Mouse (Mus musculus): Measurements from ENCODE around the gene Zdhhc13. TPM values are rescaled to one million over a fixed set of nuclear protein-coding genes. Genes with fewer than 3 reads are reported as not detected.

Zdhhc13 gene
- polyA plus RNA-seq, 1 experiment from 2014 or later: 34.6 TPM

DNA sequence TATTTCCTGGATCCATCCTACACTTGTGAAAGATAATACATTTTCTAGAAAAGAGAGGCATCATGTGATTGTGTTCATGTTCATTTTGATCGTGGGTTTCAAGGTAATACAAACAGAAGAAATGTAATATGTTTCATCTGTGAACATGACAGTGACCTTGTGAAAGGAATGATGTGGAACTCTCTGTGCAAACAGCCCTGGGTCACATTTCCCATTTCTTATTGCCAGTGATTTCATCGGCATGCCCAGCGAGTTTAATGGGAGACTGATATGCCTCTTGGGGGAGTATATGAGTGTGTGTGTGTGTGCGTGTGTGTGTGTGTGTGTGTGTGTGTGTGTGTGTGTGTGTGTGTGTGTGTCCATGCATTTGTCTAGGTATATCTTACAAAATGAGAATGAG is 52.7 kb downstream of the Zdhhc13 start:
- Histone ChIP-seq H3K4me1 (ENCODE audit: control insufficient read depth, insufficient read depth, low read length) (0 out of 2 replicates have a peak, but pooled peaks cover 4% of the 10 kb centered on the region), H3K9ac (replicated peaks; ENCODE audit: low read depth, low read length) (no peak overlapping the region), H3K4me2 (replicated peaks; ENCODE audit: low read depth, low read length) (no peak overlapping the region), H3K9me3 (ENCODE audit: control insufficient read depth, low read depth, low read length) (no peaks in the 10 kb centered on the region), H3K27me3 (ENCODE audit: control insufficient read depth, insufficient read depth, low read length) (no peaks in the 10 kb centered on the region), H3K36me3 (ENCODE audit: control insufficient read depth, insufficient read depth, low read length) (no peaks in the 10 kb centered on the region), H3K27ac (ENCODE audit: low read length) (no peak overlapping the region), H3K4me3 (ENCODE audit: low read depth, low read length) (no peak overlapping the region)
- ATAC-seq (ENCODE audit: insufficient number of reproducible peaks, insufficient read depth, low FRiP score, low read depth): no peak
- 61% methylated on average over 4 of the region's 4 CpGs for whole genome bisulfite sequencing

DNA sequence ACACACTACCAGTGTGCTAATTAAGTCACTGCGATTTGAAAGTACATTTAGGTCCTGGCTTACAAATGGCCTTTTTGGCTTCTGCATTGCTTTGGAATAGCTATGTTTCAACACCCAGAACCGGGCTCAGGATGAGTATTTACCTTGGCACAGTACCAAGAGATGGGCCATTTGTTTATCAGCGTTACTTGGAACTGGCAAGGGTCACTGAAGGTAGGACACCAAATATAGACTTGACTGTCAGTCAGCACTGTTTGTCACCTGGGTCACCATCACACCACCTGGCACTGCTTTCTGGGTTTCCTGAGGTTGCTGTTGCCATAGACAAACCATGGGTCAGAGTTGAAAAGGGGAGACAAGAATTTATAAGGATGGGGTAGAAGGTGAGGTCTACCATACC is 53.5 kb downstream of the Zdhhc13 start:
- Histone ChIP-seq H3K9ac (replicated peaks; ENCODE audit: low read depth, low read length) (no peak overlapping the region), H3K4me3 (ENCODE audit: low read depth, low read length) (no peak overlapping the region), H3K4me1 (ENCODE audit: control insufficient read depth, insufficient read depth, low read length) (0 out of 2 replicates have a peak, but pooled peaks cover 4% of the 10 kb centered on the region), H3K27ac (ENCODE audit: low read length) (no peak overlapping the region), H3K4me2 (replicated peaks; ENCODE audit: low read depth, low read length) (no peak overlapping the region), H3K36me3 (ENCODE audit: control insufficient read depth, insufficient read depth, low read length) (no peaks in the 10 kb centered on the region), H3K9me3 (ENCODE audit: control insufficient read depth, low read depth, low read length) (no peaks in the 10 kb centered on the region), H3K27me3 (ENCODE audit: control insufficient read depth, insufficient read depth, low read length) (no peaks in the 10 kb centered on the region)
- 66% methylated on average over 3 of the region's 3 CpGs for WGBS
- no peak for ATAC-seq (ENCODE audit: insufficient number of reproducible peaks, insufficient read depth, low FRiP score, low read depth)

DNA sequence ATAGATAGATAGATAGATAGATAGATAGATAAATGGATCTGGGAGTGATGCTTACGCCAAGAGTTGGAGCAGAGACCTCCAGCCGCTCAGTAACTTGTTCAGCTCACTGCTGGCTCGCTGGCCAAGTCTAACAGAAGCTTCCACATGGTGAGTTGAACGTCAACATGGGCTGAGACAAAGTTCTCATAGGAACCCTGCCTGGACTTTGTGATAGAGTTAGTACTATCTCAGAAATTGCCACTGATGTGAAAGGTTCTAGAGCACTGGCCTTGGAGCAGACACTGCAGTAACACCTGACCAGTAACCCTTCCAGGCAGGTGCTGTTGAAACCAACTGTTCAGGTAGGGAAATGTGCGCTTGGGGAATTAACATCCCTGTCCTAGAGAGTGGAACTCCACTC is 54.7 kb downstream of the Zdhhc13 start:
- no peaks in the 10 kb centered on the region for H3K9me3 ChIP-seq (ENCODE audit: control insufficient read depth, low read depth, low read length)
- no peak overlapping the region for H3K4me3 ChIP-seq (ENCODE audit: low read depth, low read length)
- H3K4me1 ChIP-seq (ENCODE audit: control insufficient read depth, insufficient read depth, low read length): 0 out of 2 replicates have a peak, but pooled peaks cover 4% of the 10 kb centered on the region
- no peak overlapping the region for H3K9ac ChIP-seq (replicated peaks; ENCODE audit: low read depth, low read length)
- no peaks in the 10 kb centered on the region for H3K36me3 ChIP-seq (ENCODE audit: control insufficient read depth, insufficient read depth, low read length)
- ATAC-seq (ENCODE audit: insufficient number of reproducible peaks, insufficient read depth, low FRiP score, low read depth): no peak
- WGBS: 90% methylated on average over 5 of the region's 5 CpGs
- no peak overlapping the region for H3K4me2 ChIP-seq (replicated peaks; ENCODE audit: low read depth, low read length)
- no peak overlapping the region for H3K27ac ChIP-seq (ENCODE audit: low read length)
- no peaks in the 10 kb centered on the region for H3K27me3 ChIP-seq (ENCODE audit: control insufficient read depth, insufficient read depth, low read length)

DNA sequence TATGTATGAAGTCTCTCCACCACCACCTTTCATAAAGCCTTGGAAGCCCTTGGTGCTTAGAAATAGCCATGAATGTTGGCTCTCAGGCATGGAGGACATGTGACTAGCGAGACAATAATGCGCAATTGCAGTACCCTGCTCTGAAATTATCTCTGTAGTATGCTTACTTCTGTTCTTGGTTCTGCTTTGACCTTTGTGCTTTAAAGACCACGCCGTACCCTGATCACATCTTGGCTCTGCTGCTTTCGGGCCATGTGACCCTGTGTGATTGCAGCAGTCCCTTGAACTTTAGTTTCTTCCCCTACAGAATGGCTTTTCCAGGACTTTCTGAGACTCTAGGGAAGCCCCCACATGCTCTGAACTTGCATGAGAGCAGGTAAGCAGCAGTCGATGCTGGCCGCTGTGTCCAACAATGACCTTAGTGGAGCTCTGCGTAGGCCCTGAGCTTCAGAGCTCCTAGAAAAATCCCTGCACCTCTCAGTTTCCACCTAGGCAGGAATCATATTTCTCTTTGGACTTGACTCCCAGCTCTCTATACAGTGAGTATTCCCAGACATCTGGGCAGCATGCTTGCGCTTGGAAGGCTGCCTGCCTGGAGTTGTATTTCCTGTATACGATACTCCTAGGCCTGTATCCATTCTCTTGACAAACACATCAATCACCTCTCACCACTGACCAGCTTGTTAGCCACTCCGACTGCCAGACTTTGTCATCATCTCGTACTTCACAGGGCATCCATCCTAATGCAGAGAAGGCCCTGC is 56.6 kb downstream of the Zdhhc13 start:
- Histone ChIP-seq H3K27me3 (ENCODE audit: control insufficient read depth, insufficient read depth, low read length) (no peaks in the 10 kb centered on the region), H3K9me3 (ENCODE audit: control insufficient read depth, low read depth, low read length) (no peaks in the 10 kb centered on the region), H3K36me3 (ENCODE audit: control insufficient read depth, insufficient read depth, low read length) (no peaks in the 10 kb centered on the region), H3K27ac (ENCODE audit: low read length) (no peak overlapping the region), H3K4me1 (ENCODE audit: control insufficient read depth, insufficient read depth, low read length) (0 out of 2 replicates have a peak, but pooled peaks cover under 1% of the 10 kb centered on the region), H3K9ac (replicated peaks; ENCODE audit: low read depth, low read length) (no peak overlapping the region), H3K4me2 (replicated peaks; ENCODE audit: low read depth, low read length) (no peak overlapping the region), H3K4me3 (ENCODE audit: low read depth, low read length) (no peak overlapping the region)
- no peak for ATAC-seq (ENCODE audit: insufficient number of reproducible peaks, insufficient read depth, low FRiP score, low read depth)
- 61% methylated on average over 12 of the region's 12 CpGs for WGBS

DNA sequence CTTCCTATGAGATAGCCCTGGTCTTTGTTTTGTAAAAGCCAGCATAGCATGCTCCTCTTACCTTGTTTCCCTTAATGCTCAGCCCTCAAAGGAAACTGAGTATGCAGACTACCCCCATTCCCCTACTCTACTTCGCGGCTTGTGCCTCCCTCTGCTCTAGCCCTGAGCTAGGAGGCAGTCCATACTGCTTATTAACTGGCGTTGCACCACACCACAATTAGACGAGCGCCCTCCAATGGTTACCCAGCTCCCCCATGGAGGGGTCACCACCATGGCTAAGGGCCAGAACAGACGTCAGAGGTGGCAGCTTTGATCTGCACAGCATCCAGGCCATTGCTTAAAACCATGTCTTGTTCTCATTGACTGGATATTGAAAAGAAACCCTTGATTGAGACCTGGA is 58.0 kb downstream of the Zdhhc13 start:
- no peak overlapping the region for H3K27ac ChIP-seq (ENCODE audit: low read length)
- no peak overlapping the region for H3K4me3 ChIP-seq (ENCODE audit: low read depth, low read length)
- no peaks in the 10 kb centered on the region for H3K36me3 ChIP-seq (ENCODE audit: control insufficient read depth, insufficient read depth, low read length)
- 70% methylated on average over 6 of the region's 6 CpGs for WGBS
- H3K4me1 ChIP-seq (ENCODE audit: control insufficient read depth, insufficient read depth, low read length): no peaks in the 10 kb centered on the region
- ATAC-seq (ENCODE audit: insufficient number of reproducible peaks, insufficient read depth, low FRiP score, low read depth): no peak
- H3K9me3 ChIP-seq (ENCODE audit: control insufficient read depth, low read depth, low read length): no peaks in the 10 kb centered on the region
- H3K9ac ChIP-seq (replicated peaks; ENCODE audit: low read depth, low read length): no peak overlapping the region
- H3K4me2 ChIP-seq (replicated peaks; ENCODE audit: low read depth, low read length): no peak overlapping the region
- H3K27me3 ChIP-seq (ENCODE audit: control insufficient read depth, insufficient read depth, low read length): no peaks in the 10 kb centered on the region

DNA sequence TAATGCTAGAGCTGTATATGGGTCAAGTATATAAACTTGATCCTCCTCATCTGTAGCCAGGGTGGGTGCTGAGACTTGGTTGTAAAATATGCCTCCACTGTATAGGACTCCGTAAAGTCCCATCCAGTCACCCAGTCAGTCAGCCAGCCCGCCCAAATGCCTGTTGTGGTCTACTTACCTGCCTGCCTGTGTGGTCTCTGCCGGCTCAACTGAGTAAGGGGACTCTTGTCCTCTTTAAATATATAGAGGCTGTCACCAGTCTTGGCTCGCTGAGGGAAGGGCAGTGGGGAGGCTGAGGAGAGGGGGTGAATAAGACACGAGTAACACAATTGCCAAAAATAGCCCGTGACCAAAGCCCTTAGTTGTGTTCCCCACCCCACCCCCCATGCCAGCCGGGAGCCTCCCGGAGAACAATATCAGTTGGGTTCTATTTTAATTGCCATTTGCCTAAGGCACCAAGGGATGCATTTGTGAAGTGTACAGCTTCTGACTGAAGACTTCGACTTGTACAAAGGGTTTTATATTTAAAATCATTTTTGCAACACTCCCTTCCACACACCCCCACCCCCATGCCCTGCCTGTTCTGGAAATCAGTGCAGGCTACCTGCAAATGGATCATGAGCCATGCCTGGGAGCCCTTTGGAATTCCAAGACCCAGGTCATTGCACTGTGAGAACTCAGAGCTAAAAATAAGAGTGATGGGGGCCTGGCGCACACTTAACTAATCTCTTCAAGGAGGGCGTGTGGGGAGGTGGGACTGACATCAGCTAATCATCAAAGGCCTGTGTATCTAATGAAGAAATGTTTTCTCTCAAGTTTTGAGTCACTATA is 59.2 kb downstream of the Zdhhc13 start, which contains the start of gene Csrp3:
Gene Csrp3, minus strand, starts transcription at position 214 of the 831 bp plus-strand sequence.
- no peak within 1 kb of the TSS for H3K4me3 ChIP-seq (ENCODE audit: low read depth, low read length)
- no peaks in the 10 kb centered on the region for H3K36me3 ChIP-seq (ENCODE audit: control insufficient read depth, insufficient read depth, low read length)
- H3K27ac ChIP-seq (ENCODE audit: low read length): no peak within 1 kb of the TSS
- no peak within 1 kb of the TSS for H3K4me2 ChIP-seq (replicated peaks; ENCODE audit: low read depth, low read length)
- no peak for ATAC-seq (ENCODE audit: insufficient number of reproducible peaks, insufficient read depth, low FRiP score, low read depth)
- H3K27me3 ChIP-seq (ENCODE audit: control insufficient read depth, insufficient read depth, low read length): no peaks in the 10 kb centered on the region
- no peaks in the 10 kb centered on the region for H3K9me3 ChIP-seq (ENCODE audit: control insufficient read depth, low read depth, low read length)
- 65% methylated on average over 11 of the region's 11 CpGs for WGBS
- no peaks in the 10 kb centered on the region for H3K4me1 ChIP-seq (ENCODE audit: control insufficient read depth, insufficient read depth, low read length)
- no peak within 1 kb of the TSS for H3K9ac ChIP-seq (replicated peaks; ENCODE audit: low read depth, low read length)

DNA sequence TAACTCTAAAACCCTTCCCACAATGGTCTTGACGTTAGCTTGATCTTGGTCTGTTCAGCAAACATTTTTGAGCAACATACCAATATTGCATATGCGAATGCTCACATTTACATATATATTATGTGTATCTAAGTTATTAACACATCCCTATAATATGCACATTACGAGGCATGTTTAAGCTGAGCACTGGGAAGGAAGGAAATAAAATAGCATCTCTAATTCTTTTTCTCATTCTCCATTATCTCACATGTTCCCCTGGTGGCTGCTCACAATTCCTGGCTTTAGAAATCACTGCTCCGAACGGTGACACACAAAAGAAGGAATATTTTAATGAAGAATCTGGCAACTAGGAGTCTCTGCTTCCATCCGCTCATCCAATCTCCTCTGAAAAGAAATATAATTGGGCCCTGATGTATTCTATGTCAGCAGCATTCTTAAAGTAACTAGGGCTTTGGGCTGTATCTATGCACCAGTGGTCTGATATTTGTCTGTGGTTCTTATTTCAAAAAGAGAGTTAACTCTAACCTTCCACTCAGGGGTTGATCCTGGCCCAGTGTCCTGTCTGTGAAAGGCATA is 62.8 kb downstream of the Zdhhc13 start:
- Histone ChIP-seq H3K36me3 (ENCODE audit: control insufficient read depth, insufficient read depth, low read length) (no peaks in the 10 kb centered on the region), H3K27ac (ENCODE audit: low read length) (no peak overlapping the region), H3K4me3 (ENCODE audit: low read depth, low read length) (no peak overlapping the region), H3K9me3 (ENCODE audit: control insufficient read depth, low read depth, low read length) (no peaks in the 10 kb centered on the region), H3K27me3 (ENCODE audit: control insufficient read depth, insufficient read depth, low read length) (no peaks in the 10 kb centered on the region), H3K4me2 (replicated peaks; ENCODE audit: low read depth, low read length) (no peak overlapping the region), H3K9ac (replicated peaks; ENCODE audit: low read depth, low read length) (no peak overlapping the region), H3K4me1 (ENCODE audit: control insufficient read depth, insufficient read depth, low read length) (no peaks in the 10 kb centered on the region)
- no peak for ATAC-seq (ENCODE audit: insufficient number of reproducible peaks, insufficient read depth, low FRiP score, low read depth)
- 85% methylated on average over 6 of the region's 6 CpGs for whole genome bisulfite sequencing

DNA sequence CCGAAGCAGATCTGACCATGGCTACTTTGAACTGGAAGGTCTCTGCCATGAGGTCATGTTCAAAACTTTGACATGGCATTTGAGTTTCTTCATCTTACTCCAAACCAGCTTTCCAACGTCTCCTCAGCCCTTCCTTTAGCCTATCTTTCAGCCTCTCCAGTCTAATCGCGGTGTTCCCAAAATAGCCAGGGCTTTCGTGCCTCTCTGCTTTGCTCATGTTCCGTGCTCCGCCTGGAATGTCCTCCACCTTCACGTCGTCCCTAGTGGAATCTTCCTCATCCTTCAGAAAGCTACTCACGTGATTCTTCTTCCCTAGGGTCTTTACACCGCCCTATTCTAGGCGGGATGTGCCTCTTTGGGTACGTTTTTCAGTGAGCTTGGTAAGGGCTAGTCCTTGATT is 64.7 kb downstream of the Zdhhc13 start:
- no peak overlapping the region for H3K27ac ChIP-seq (ENCODE audit: low read length)
- no peak overlapping the region for H3K4me2 ChIP-seq (replicated peaks; ENCODE audit: low read depth, low read length)
- no peaks in the 10 kb centered on the region for H3K27me3 ChIP-seq (ENCODE audit: control insufficient read depth, insufficient read depth, low read length)
- 84% methylated on average over 13 of the region's 13 CpGs for WGBS
- no peak for ATAC-seq (ENCODE audit: insufficient number of reproducible peaks, insufficient read depth, low FRiP score, low read depth)
- no peak overlapping the region for H3K9ac ChIP-seq (replicated peaks; ENCODE audit: low read depth, low read length)
- no peaks in the 10 kb centered on the region for H3K36me3 ChIP-seq (ENCODE audit: control insufficient read depth, insufficient read depth, low read length)
- no peaks in the 10 kb centered on the region for H3K4me1 ChIP-seq (ENCODE audit: control insufficient read depth, insufficient read depth, low read length)
- H3K4me3 ChIP-seq (ENCODE audit: low read depth, low read length): no peak overlapping the region
- H3K9me3 ChIP-seq (ENCODE audit: control insufficient read depth, low read depth, low read length): no peaks in the 10 kb centered on the region
